Mouse (Mus musculus): ENCODE results near the gene Ebf3. TPM values are rescaled to one million over a fixed set of nuclear protein-coding genes. Genes with fewer than 3 reads are reported as not detected.

The Ebf3 gene
- polyA plus RNA-seq, 1 experiment from 2014 or later = 27.7 TPM

- no peak overlapping the region for H3K9ac ChIP-seq
- ATAC-seq (ENCODE audit: low FRiP score) = no peak
- H3K27me3 ChIP-seq = no peaks in the 10 kb centered on the region
Measured at GRCm38 (mm10) chr7:137159086-137159485, 155.2 kb downstream of the Ebf3 start.

GRCm38 (mm10) chr7:137154623-137155022 is 159.6 kb downstream of the Ebf3 start:
- no peaks in the 10 kb centered on the region for H3K36me3 ChIP-seq

More at GRCm38 (mm10) chr7:137159086-137159485, 155.2 kb downstream of the Ebf3 start:
- H3K4me1 ChIP-seq (replicated peaks) = no peaks in the 10 kb centered on the region
- no peaks in the 10 kb centered on the region for H3K9me3 ChIP-seq
- no peak overlapping the region for H3K4me2 ChIP-seq
- H3K36me3 ChIP-seq = no peaks in the 10 kb centered on the region
- no peak overlapping the region for H3K4me3 ChIP-seq
- no peak overlapping the region for H3K27ac ChIP-seq

GRCm38 (mm10) chr7:137151854-137152253 is 162.4 kb downstream of the Ebf3 start:
- Histone ChIP-seq H3K36me3 (no peaks in the 10 kb centered on the region), H3K4me1 (replicated peaks) (peaks cover 29% of the 10 kb centered on the region), H3K9me3 (no peaks in the 10 kb centered on the region), H3K27ac (no peak overlapping the region), H3K4me2 (no peak overlapping the region), H3K4me3 (no peak overlapping the region), H3K27me3 (no peaks in the 10 kb centered on the region), H3K9ac (no peak overlapping the region)
- ATAC-seq (ENCODE audit: low FRiP score) = no peak
- 86% methylated on average over 2 of the region's 2 CpGs for WGBS

More at GRCm38 (mm10) chr7:137154623-137155022, 159.6 kb downstream of the Ebf3 start:
- no peak overlapping the region for H3K4me2 ChIP-seq
- ATAC-seq (ENCODE audit: low FRiP score) = no peak
- H3K4me3 ChIP-seq = no peak overlapping the region
- H3K27me3 ChIP-seq = no peaks in the 10 kb centered on the region
- no peak overlapping the region for H3K9ac ChIP-seq
- 70% methylated on average over 2 of the region's 2 CpGs for WGBS
- no peak overlapping the region for H3K27ac ChIP-seq
- peaks cover 3% of the 10 kb centered on the region for H3K4me1 ChIP-seq (replicated peaks)
- H3K9me3 ChIP-seq = no peaks in the 10 kb centered on the region

DNA sequence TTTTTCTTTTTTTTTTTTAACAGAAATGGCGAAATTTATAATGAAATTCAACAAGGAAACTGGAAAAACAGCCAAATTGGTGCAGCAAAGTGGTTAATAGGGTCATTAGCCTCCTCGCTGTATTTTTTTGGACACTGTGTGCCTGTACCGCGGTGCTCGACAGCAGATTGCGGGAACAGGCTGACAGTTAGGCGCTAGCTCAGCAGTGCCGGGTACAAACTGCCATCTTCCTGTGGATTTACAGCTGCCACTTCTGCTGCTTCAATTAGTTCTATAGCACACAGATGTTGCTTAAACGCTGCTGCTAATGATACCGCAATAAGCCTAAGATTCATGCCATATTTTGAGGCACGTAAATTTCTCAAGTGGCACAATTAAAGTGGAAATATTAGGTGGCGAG is 167.1 kb downstream of the Ebf3 start:
- no peak overlapping the region for H3K27ac ChIP-seq
- no peak; the same call in 1 of the 2 replicates for ATAC-seq (ENCODE audit: low FRiP score)
- H3K9me3 ChIP-seq = no peaks in the 10 kb centered on the region
- no peak overlapping the region for H3K4me2 ChIP-seq
- peaks cover 33% of the 10 kb centered on the region for H3K4me1 ChIP-seq (replicated peaks)
- 57% methylated on average over 12 of the region's 12 CpGs for WGBS
- H3K9ac ChIP-seq = no peak overlapping the region
- no peak overlapping the region for H3K4me3 ChIP-seq
- no peaks in the 10 kb centered on the region for H3K27me3 ChIP-seq
- no peaks in the 10 kb centered on the region for H3K36me3 ChIP-seq

Other genes with a start within 250 kb of the Ebf3 start
- gene 9430038I01Rik, start 96.3 kb upstream of the Ebf3 start, polyA plus RNA-seq (2015; fragmentation: Nextera tagmentation; extraction: Ambion mirVana) = 14.1 and 16.1 TPM in 2 replicates
- gene Glrx3, start 123.2 kb upstream of the Ebf3 start, polyA plus RNA-seq (2015; fragmentation: Nextera tagmentation; extraction: Ambion mirVana) = 275 and 301 TPM in 2 replicates